Mouse (Mus musculus) c-Kit-positive CD71-positive TER-119-positive erythroid progenitor cells, embryonic 14.5 days (primary cell): ENCODE measurements around the gene Galnt16.

Experiments
- DNase-seq: peaks from one replicate; pipeline ENCODE4 v3.0.0-alpha.2; 2013; ENCODE audit warnings: low spot score

Gene Galnt16

GRCm38 (mm10) chr12:80517977-80518376 lies at the start of gene Galnt16:
TSS of gene Galnt16 (plus strand) at chr12:80518277.
- DNase-seq = no peak

DNA sequence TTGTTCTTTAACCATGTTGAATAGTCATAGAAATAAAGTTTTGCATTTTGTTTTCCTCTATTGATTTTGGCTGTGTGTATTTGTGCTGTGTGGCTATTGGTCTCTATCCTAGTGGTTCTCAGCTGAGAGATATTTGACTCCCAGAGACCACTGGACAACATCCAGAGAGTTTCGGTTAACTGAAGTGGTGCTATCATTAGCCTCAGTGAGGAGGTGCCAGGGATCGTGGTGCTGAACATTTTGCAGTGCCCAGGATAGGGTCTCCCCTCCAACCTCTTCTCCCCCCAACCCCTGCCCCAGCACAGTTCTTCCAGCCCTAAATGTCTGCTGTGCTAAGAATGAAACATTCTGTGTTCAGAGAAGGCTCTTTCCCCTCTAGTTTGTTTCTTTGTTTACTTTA lies 47.9 kb upstream of the Galnt16 start:
- no peak for DNase-seq

DNA sequence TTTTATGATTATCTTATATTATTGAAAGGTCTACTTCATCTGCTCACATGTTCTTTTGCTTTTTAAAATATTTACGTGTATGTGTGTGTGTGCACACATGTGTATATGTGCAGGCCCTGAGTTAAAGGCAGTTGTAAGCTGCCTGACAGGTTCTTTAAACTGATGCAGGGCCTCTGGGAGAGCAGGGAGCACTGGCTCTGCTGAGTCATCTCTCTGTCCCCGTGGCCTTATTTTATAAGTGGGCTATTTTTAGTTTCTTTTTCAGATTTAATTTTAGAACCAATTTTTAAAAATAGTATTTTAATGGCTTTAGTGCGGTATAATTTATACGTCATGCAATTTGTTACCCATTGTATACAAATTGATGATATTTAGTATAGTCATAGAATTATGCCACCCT lies 46.2 kb upstream of the Galnt16 start:
- no peak for DNase-seq

DNA sequence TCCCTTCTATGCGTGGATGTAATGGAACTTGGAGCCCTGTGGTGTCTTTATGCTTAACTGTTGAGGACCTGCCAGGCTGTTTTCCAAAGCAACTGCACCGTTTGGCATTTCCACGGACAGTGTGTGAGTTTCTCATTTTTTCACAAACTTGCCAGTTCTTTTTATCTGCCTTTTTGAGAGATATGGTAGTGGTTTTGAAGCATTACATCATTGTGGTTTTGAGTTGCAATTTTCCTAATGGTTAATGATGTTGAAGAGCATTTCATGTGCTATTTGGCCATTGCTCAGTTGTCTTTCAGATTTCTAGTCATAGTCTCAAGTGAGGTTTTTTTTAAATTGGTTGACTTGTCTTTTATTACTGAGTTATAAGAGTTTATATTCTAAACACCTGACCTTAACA lies 44.3 kb upstream of the Galnt16 start:
- DNase-seq = no peak

- no peak for DNase-seq
Measured at GRCm38 (mm10) chr12:80479986-80480385, 38.1 kb upstream of the Galnt16 start.

DNA sequence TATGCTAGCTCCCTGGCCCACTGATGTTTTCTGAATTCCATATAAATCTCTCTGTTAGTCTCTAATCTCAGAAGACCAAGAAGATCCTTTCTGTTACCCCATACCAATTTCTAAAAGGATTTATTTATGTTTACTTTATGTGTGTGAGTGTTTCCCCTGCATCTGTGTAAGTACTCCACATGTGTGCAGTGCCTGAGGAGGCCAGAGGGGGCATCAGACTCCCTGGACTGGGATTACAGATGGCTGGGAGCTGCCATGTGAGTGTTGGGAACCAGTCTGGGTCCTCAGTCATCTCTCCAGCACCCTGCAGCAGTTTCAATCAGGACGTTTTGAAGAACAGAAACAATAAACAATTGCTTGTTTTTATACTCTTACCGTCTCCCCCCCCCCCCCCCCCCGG lies 34.7 kb upstream of the Galnt16 start:
- DNase-seq = no peak

GRCm38 (mm10) chr12:80493311-80493710 lies 24.8 kb upstream of the Galnt16 start:
- DNase-seq = no peak

GRCm38 (mm10) chr12:80495691-80496090 lies 22.4 kb upstream of the Galnt16 start:
- no peak for DNase-seq

GRCm38 (mm10) chr12:80498356-80498755 lies 19.7 kb upstream of the Galnt16 start:
- DNase-seq = no peak

- DNase-seq = no peak
Measured at GRCm38 (mm10) chr12:80500506-80500905, 17.6 kb upstream of the Galnt16 start.

DNA sequence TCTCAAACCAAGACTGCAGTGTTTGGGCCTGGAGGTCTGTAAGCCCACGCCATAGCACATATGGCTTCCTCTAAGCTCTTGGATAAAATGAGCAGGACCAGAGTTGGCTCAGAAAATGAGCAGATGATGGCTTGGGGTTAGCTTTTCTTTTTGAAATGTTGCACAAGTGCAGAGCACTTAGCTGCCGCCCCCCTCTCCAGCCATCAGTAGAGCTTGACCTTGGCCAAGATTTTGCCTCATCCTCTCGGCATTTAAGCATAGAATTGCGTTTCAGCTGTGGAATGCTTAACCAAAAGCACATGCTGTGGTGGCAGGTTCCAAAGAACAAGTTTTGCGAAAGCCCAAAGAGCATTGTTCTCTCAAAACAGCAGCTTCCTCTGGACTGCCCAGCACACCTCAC lies 13.4 kb upstream of the Galnt16 start:
- DNase-seq = no peak

DNA sequence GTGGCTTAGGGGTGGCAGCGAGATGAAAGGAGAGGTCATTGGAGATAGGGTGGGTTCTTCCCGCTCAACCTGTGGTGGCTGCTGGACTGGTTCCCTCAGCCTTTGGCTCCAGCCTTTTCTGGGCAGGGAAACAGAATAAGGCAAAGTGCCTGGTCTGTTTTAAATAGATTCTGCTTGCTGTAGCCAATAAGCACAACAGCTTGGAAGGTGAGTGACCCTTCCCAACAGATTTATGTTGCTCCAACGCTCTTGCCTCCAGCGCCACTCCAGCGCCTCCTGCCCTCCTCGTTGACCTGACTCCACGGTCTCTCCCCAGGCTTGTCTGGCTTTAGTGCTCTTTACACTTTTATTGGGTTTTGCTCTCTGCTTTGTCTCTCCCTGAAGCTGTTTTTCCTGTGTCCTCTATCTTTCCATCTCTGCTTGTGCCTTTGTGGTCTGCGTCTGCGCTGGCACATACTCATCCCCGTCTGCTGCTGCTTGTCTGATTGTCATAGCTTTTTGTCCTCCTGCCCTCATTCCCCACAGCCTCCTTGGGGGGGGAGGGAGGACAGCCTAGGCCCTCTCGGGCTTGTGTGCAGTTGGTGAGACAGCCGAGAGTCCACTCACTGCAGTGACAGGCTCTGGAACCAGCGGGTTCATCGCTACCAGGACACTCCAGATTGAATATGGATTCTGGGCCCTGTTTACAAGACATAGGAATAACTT lies 10.9 kb upstream of the Galnt16 start:
- no peak for DNase-seq

DNA sequence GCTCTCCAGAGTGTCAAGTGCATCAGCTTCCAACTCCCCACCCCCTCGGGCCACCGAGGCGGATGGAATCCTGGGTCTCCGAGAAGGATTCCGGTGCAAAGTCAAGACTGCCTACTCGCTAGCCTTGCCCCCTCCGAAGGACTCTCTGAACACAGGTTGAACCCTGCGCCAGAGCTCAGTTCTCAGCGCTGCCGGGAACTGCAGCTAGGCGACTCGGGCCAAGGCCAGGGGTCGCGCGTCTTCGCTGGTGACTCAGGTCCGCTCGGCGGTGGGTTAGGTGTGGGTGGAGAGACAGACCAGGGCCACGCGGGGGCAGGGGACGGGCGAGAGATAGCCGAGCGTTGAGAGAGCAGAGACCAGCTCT lies 298 bp downstream of the Galnt16 start:
- DNase-seq = no peak

GRCm38 (mm10) chr12:80518757-80519620 lies 912 bp downstream of the Galnt16 start:
- DNase-seq = no peak

DNA sequence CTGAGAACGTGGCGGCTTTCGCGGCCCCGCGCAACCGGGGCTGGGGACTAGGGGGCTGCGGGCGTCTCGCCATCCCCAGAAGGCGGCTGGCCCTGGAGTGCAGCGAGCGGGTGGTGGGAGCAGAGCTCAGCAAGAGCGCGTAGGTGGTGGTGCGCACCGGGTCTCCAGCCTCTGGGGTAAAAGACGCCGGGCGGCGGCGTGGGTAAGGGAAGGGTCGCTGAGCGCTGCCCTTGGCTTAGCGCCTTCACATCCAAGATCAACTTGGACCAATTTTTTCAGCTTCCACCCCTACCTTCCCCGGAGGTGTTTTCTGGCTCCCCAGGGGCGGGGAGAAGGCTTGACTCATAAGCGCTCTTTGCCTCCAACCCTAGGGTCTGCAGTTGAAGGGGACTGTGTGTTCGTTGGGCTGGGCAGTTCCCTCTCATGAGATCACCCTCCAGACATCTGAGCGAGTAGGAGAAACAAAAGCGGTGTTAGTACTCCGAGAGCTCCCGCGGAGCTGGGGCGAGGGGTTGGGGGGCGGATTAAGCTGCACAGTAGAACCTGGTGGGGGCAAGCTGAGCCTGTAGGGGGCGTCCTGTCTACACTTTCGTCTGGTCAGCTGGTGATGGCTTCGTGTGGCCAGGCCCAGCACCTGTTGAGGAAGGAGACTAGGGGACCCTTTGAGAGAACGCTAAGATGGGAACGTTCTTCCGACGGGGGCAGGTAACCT lies 1.7 kb downstream of the Galnt16 start:
- DNase-seq = no peak

- no peak for DNase-seq
Measured at GRCm38 (mm10) chr12:80522006-80522405, 3.9 kb downstream of the Galnt16 start.

DNA sequence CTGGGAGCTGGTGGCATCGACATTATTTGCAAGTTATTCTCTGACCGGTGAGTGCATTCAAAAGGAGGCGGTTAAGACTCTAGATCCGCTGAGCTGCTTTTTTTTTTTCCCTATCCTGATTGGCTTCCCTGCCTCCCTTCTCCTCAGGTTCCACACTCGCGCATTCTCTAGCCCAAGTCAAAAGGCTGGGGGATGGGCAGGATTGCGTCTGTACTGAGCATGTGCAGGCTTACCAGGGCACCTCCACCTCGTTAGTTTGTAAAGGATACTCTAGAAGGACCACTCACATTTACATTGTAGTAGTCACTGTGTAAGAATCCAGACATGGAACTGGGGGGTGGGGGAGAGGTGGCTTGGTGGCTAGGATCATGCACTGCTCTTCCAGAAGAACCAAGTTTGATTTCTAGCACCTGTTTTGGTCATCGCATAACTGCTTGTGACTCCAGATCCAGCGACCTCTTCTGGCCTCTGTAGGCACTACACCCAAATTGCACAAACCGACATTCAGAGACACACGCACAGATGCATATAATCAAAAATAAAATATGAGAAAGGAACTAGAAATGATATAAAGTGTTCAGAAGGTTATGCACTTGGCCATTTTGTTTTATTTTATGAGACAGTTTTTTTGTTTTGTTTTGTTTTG lies 6.3 kb downstream of the Galnt16 start:
- no peak for DNase-seq

GRCm38 (mm10) chr12:80525513-80525912 lies 7.4 kb downstream of the Galnt16 start:
- DNase-seq = no peak

DNA sequence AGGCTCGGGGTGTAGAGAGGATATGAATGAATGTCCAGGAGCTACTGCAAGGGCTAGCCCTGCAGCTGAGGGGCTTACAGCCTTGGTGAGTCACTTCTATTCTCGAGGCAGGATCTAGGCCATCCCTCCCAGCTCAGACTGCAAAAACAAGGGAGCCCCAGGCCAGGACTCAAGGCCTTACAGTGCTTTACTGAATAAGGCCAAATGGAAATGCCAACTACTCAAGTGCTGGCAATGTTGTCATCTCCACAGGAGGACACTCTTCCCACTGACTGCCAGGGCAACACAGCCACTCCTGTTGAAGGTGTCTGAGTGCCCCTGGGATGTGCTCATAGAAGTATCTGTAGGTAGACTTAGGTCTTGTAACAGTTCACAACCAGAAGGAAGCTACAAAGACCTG lies 8.4 kb downstream of the Galnt16 start:
- DNase-seq = no peak

- no peak for DNase-seq
Measured at GRCm38 (mm10) chr12:80527727-80528389, 9.8 kb downstream of the Galnt16 start.

GRCm38 (mm10) chr12:80530052-80530451 lies 12.0 kb downstream of the Galnt16 start:
- no peak for DNase-seq

GRCm38 (mm10) chr12:80530630-80531029 lies 12.6 kb downstream of the Galnt16 start:
- DNase-seq = no peak
